ENCODE assay signal across 8 mouse cellular contexts in genomic region chr10:128779011-128779795, GRCm38 (mm10). TPM values are rescaled to one million over a fixed set of nuclear protein-coding genes. Genes with fewer than 3 reads are reported as not detected.
DNase-seq lines count a peak whose midpoint lies in the region; ATAC-seq and TF ChIP-seq lines count a peak whose summit lies in the region.

No protein-coding gene starts in this region.

- H3K9ac ChIP-seq in CH12.LX (ENCODE audit: insufficient read depth, low read depth) = no peak overlapping the region
- H3K9ac ChIP-seq in intestine, embryonic 16.5 days (ENCODE audit: low read depth, low read length) = no peak overlapping the region
- no peak overlapping the region for H3K9ac ChIP-seq in liver, postnatal 0 days (replicated peaks)

- no peaks in the 10 kb centered on the region for H3K79me2 ChIP-seq in CH12.LX (replicated peaks; ENCODE audit: control insufficient read depth, extremely low read depth, insufficient read depth, poor library complexity, severe bottlenecking)

- WGBS in intestine, embryonic 16.5 days = 25% methylated on average over 8 of the region's 8 CpGs
- 16% methylated on average over 8 of the region's 8 CpGs for WGBS in liver, postnatal 0 days (ENCODE audit: insufficient replicate concordance)
- 24% methylated on average over 8 of the region's 8 CpGs for WGBS in small intestine, adult 2 months

- TF ChIP-seq CTCF in CH12.LX (conservative IDR thresholded peaks at IDR 0.05 in 1 of 2, IDR thresholded peaks at IDR 0.05 in 1 of 2; ENCODE audit: low read depth in 2 of 2, low read length in 2 of 2) = no peak
- no peak for TF ChIP-seq CTCF in bone marrow macrophage, adult 2 months (IDR thresholded peaks at IDR 0.05; ENCODE audit: low read depth, low read length)
- no peak for TF ChIP-seq CTCF in liver, postnatal 0 days (IDR thresholded peaks at IDR 0.05; ENCODE audit: low read depth)
- no peak for TF ChIP-seq CTCF in small intestine, adult 2 months (IDR thresholded peaks at IDR 0.05; ENCODE audit: extremely low read depth, insufficient read length, insufficient replicate concordance, low read depth, low read length)

- dilution Hi-C loops in CH12.LX (cut with MboI; ENCODE audit: extremely low pct_ligation_motif_present, extremely low pct_unique_long_range_greater_than_20kb, low sequenced_read_pairs) = no loop called here

- no peak overlapping the region for H3K4me3 ChIP-seq in CH12.LX (replicated peaks in 1 of 3; ENCODE audit: low read depth in 2 of 3, low read length in 2 of 3, poor library complexity in 1 of 3)
- H3K4me3 ChIP-seq in bone marrow macrophage, adult 2 months (ENCODE audit: insufficient read depth, low read length) = no peak overlapping the region
- H3K4me3 ChIP-seq in intestine, embryonic 16.5 days (ENCODE audit: low read length) = no peak overlapping the region
- H3K4me3 ChIP-seq in liver, postnatal 0 days (ENCODE audit: low read depth, low read length) = no peak overlapping the region
- H3K4me3 ChIP-seq in small intestine, adult 2 months (ENCODE audit: low read depth, low read length) = no peak overlapping the region

- no peaks in the 10 kb centered on the region for H3K36me3 ChIP-seq in CH12.LX (replicated peaks in 1 of 2; ENCODE audit: control insufficient read depth in 1 of 2, insufficient read depth in 1 of 2, low read length in 1 of 2)
- H3K36me3 ChIP-seq in intestine, embryonic 16.5 days (ENCODE audit: control insufficient read depth, insufficient read depth, low read length) = no peaks in the 10 kb centered on the region
- H3K36me3 ChIP-seq in liver, postnatal 0 days (replicated peaks; ENCODE audit: insufficient read depth, low read length) = no peaks in the 10 kb centered on the region
- H3K36me3 ChIP-seq in small intestine, adult 2 months (ENCODE audit: control insufficient read depth, insufficient read depth, low read length) = no peaks in the 10 kb centered on the region

- TF ChIP-seq EP300 in CH12.LX (IDR thresholded peaks at IDR 0.05; ENCODE audit: low read length) = peak; percentile 50
- TF ChIP-seq EP300 in liver, postnatal 0 days (IDR thresholded peaks at IDR 0.05; ENCODE audit: low read depth) = peak; percentile 64

- no peaks in the 10 kb centered on the region for H3K27me3 ChIP-seq in CH12.LX (replicated peaks)
- H3K27me3 ChIP-seq in intestine, embryonic 16.5 days (replicated peaks; ENCODE audit: control insufficient read depth, insufficient read depth, low read length) = no peaks in the 10 kb centered on the region
- no peaks in the 10 kb centered on the region for H3K27me3 ChIP-seq in liver, postnatal 0 days (ENCODE audit: insufficient read depth, low read length)
- no peaks in the 10 kb centered on the region for H3K27me3 ChIP-seq in small intestine, adult 2 months (ENCODE audit: control insufficient read depth, insufficient read depth, low read length)

- DNase-seq in CH12.LX (ENCODE audit: extremely low read depth) = peak; percentile 76
- DNase-seq in gastrocnemius, postnatal 4 days (ENCODE audit: low spot score in 2 of 2) = peak; percentile 46 to 83
- DNase-seq in liver, postnatal 0 days = peak; percentile 74
- DNase-seq in layer of hippocampus, postnatal 10 days (ENCODE audit: low spot score in 2 of 2) = no peak
- no peak for DNase-seq in cerebellum, adult 8-10 months

- in situ Hi-C loops in CH12.LX (cut with MboI; ENCODE audit: low pct_ligation_motif_present, low pct_unique_long_range_greater_than_20kb, low sequenced_read_pairs) = no loop called here

- peaks cover 6% of the 10 kb centered on the region for H3K9me3 ChIP-seq in CH12.LX (replicated peaks; ENCODE audit: low read length)
- H3K9me3 ChIP-seq in intestine, embryonic 16.5 days (ENCODE audit: control insufficient read depth, low read length) = no peaks in the 10 kb centered on the region
- H3K9me3 ChIP-seq in liver, postnatal 0 days (ENCODE audit: low read length) = no peaks in the 10 kb centered on the region; the same call in 1 of the 2 replicates

- peak; percentile 96 for ATAC-seq in intestine, embryonic 16.5 days
- peak; percentile 93 for ATAC-seq in liver, postnatal 0 days

- H3K4me2 ChIP-seq in CH12.LX (ENCODE audit: insufficient read depth, low read depth, poor library complexity, severe bottlenecking) = no peak overlapping the region
- no peak overlapping the region; the same call in 1 of the 2 replicates for H3K4me2 ChIP-seq in intestine, embryonic 16.5 days (ENCODE audit: low read depth, low read length)
- no peak overlapping the region for H3K4me2 ChIP-seq in liver, postnatal 0 days (ENCODE audit: low read depth, low read length)

- H3K4me1 ChIP-seq in CH12.LX (ENCODE audit: control insufficient read depth in 1 of 2, insufficient read depth in 2 of 2) = peaks cover 4 to 19% of the 10 kb centered on the region in 2 experiments
- peaks cover 27% of the 10 kb centered on the region for H3K4me1 ChIP-seq in bone marrow macrophage, adult 2 months (ENCODE audit: control insufficient read depth, insufficient read depth, low read length)
- 0 out of 2 replicates have a peak, but pooled peaks cover 2% of the 10 kb centered on the region for H3K4me1 ChIP-seq in intestine, embryonic 16.5 days (ENCODE audit: control insufficient read depth, insufficient read depth, low read length)
- H3K4me1 ChIP-seq in liver, postnatal 0 days (ENCODE audit: insufficient read depth) = peaks cover 13% of the 10 kb centered on the region
- no peaks in the 10 kb centered on the region; the same call in 1 of the 2 replicates for H3K4me1 ChIP-seq in small intestine, adult 2 months (ENCODE audit: control insufficient read depth, insufficient read depth, insufficient read length, low read length)

- no peak for TF ChIP-seq POLR2A in CH12.LX (IDR thresholded peaks at IDR 0.05; ENCODE audit: low read depth, low read length)
- no peak for TF ChIP-seq POLR2A in bone marrow macrophage, adult 2 months (IDR thresholded peaks at IDR 0.05; ENCODE audit: borderline replicate concordance, low read depth, low read length)
- TF ChIP-seq POLR2A in small intestine, adult 2 months (IDR thresholded peaks at IDR 0.05; ENCODE audit: low read depth, low read length) = no peak

- TF ChIP-seq RAD21 in CH12.LX (IDR thresholded peaks at IDR 0.05; ENCODE audit: low read depth, low read length) = no peak

- no peak overlapping the region for H3K27ac ChIP-seq in CH12.LX (ENCODE audit: insufficient read depth, low read depth)
- peak overlapping the region; percentile 76 for H3K27ac ChIP-seq in bone marrow macrophage, adult 2 months (ENCODE audit: insufficient read depth, low read depth, low read length)
- peak overlapping the region; percentile 71 for H3K27ac ChIP-seq in intestine, embryonic 16.5 days (ENCODE audit: low read length)
- peak overlapping the region; percentile 93 for H3K27ac ChIP-seq in liver, postnatal 0 days (ENCODE audit: low read depth)
- H3K27ac ChIP-seq in small intestine, adult 2 months (ENCODE audit: insufficient read depth, low read depth, low read length) = peak overlapping the region; percentile 90

RNA-seq across cellular contexts. Expression of gene Mmp19, which starts 11.5 kb away (rescaled TPM):
- total RNA-seq in CH12.LX (2012; rRNA removed) = 0.76 and 1.3 TPM in 2 replicates
- 0.39 and 0.50 TPM in 2 replicates for total RNA-seq in CH12.LX (2014; rRNA removed)
- polyA plus RNA-seq in CH12.LX (2012; ENCODE audit: insufficient read length, low read depth) = 0.57 and 0.72 TPM in 2 replicates
- polyA plus RNA-seq in bone marrow macrophage, adult 2 months (2012; ENCODE audit: insufficient read depth, insufficient read length, missing spikeins) = 26.8 and 28.3 TPM in 2 replicates
- 1 to 10 TPM; 2.8 to 3.0 TPM for total RNA-seq in gastrocnemius, postnatal 4 days (2021)
- polyA plus RNA-seq in intestine, embryonic 16.5 days (2015; fragmentation: Nextera tagmentation; extraction: Ambion mirVana) = 0.66 and 0.81 TPM in 2 replicates
- 11.3 and 13.5 TPM in 2 replicates for polyA plus RNA-seq in liver, postnatal 0 days (2015; fragmentation: Nextera tagmentation; extraction: Ambion mirVana)
- 1.2 and 2.5 TPM in 2 replicates for polyA plus RNA-seq in small intestine, adult 2 months (2012; rRNA removed)
- under 1 TPM; 0.53 to 0.89 TPM for total RNA-seq in layer of hippocampus, postnatal 10 days (2021)

RNA-seq across cellular contexts. Expression of gene Dnajc14, which starts 24.7 kb away (rescaled TPM):
- total RNA-seq in CH12.LX (2012; rRNA removed) = 33.4 and 33.7 TPM in 2 replicates
- 24.8 and 25.3 TPM in 2 replicates for total RNA-seq in CH12.LX (2014; rRNA removed)
- polyA plus RNA-seq in CH12.LX (2012; ENCODE audit: insufficient read length, low read depth) = 32.6 and 32.8 TPM in 2 replicates
- 65.2 and 65.7 TPM in 2 replicates for polyA plus RNA-seq in bone marrow macrophage, adult 2 months (2012; ENCODE audit: insufficient read depth, insufficient read length, missing spikeins)
- 10 to 100 TPM; 48.6 to 50.7 TPM for total RNA-seq in gastrocnemius, postnatal 4 days (2021)
- polyA plus RNA-seq in intestine, embryonic 16.5 days (2015; fragmentation: Nextera tagmentation; extraction: Ambion mirVana) = 45.5 and 45.8 TPM in 2 replicates
- polyA plus RNA-seq in liver, postnatal 0 days (2015; fragmentation: Nextera tagmentation; extraction: Ambion mirVana) = 12.9 and 15.0 TPM in 2 replicates
- polyA plus RNA-seq in small intestine, adult 2 months (2012; rRNA removed) = 4.6 and 12.1 TPM in 2 replicates
- 10 to 100 TPM; 59.9 to 65.7 TPM for total RNA-seq in layer of hippocampus, postnatal 10 days (2021)

RNA-seq across cellular contexts. Expression of gene Tmem198b, which starts 25.0 kb away (rescaled TPM):
- total RNA-seq in CH12.LX (2012; rRNA removed) (1.2 and 2.0 TPM in 2 replicates), CH12.LX (2014; rRNA removed) (2.0 and 2.6 TPM in 2 replicates)
- 4.5 and 4.7 TPM in 2 replicates for polyA plus RNA-seq in CH12.LX (2012; ENCODE audit: insufficient read length, low read depth)
- 14.3 and 18.0 TPM in 2 replicates for polyA plus RNA-seq in bone marrow macrophage, adult 2 months (2012; ENCODE audit: insufficient read depth, insufficient read length, missing spikeins)
- 10 to 100 TPM; 17.3 to 20.2 TPM for total RNA-seq in gastrocnemius, postnatal 4 days (2021)
- polyA plus RNA-seq in intestine, embryonic 16.5 days (2015; fragmentation: Nextera tagmentation; extraction: Ambion mirVana) = 11.6 and 13.4 TPM in 2 replicates
- 2.3 and 2.5 TPM in 2 replicates for polyA plus RNA-seq in liver, postnatal 0 days (2015; fragmentation: Nextera tagmentation; extraction: Ambion mirVana)
- polyA plus RNA-seq in small intestine, adult 2 months (2012; rRNA removed) = 4.6 and 7.0 TPM in 2 replicates
- 10 to 100 TPM; 13.9 to 17.6 TPM for total RNA-seq in layer of hippocampus, postnatal 10 days (2021)

RNA-seq across cellular contexts. Expression of gene Pym1, which starts 31.5 kb away (rescaled TPM):
- total RNA-seq in CH12.LX (2012; rRNA removed) (52.8 and 63.1 TPM in 2 replicates), CH12.LX (2014; rRNA removed) (84.9 and 87.8 TPM in 2 replicates)
- polyA plus RNA-seq in CH12.LX (2012; ENCODE audit: insufficient read length, low read depth) = 75.6 and 86.6 TPM in 2 replicates
- polyA plus RNA-seq in bone marrow macrophage, adult 2 months (2012; ENCODE audit: insufficient read depth, insufficient read length, missing spikeins) = 26.1 and 33.8 TPM in 2 replicates
- total RNA-seq in gastrocnemius, postnatal 4 days (2021) = 10 to 100 TPM; 18.3 to 22.1 TPM
- polyA plus RNA-seq in intestine, embryonic 16.5 days (2015; fragmentation: Nextera tagmentation; extraction: Ambion mirVana) = 28.4 and 31.5 TPM in 2 replicates
- 14.9 and 17.8 TPM in 2 replicates for polyA plus RNA-seq in liver, postnatal 0 days (2015; fragmentation: Nextera tagmentation; extraction: Ambion mirVana)
- polyA plus RNA-seq in small intestine, adult 2 months (2012; rRNA removed) = 6.9 and 17.0 TPM in 2 replicates
- total RNA-seq in layer of hippocampus, postnatal 10 days (2021) = 10 to 100 TPM; 34.9 to 35.1 TPM

RNA-seq across cellular contexts. Expression of gene Dgka, which starts 34.5 kb away (rescaled TPM):
- total RNA-seq in CH12.LX (2012; rRNA removed) = 5.9 and 6.6 TPM in 2 replicates
- 3.4 TPM in 2 replicates for total RNA-seq in CH12.LX (2014; rRNA removed)
- 9.0 and 9.5 TPM in 2 replicates for polyA plus RNA-seq in CH12.LX (2012; ENCODE audit: insufficient read length, low read depth)
- 26.1 and 29.6 TPM in 2 replicates for polyA plus RNA-seq in bone marrow macrophage, adult 2 months (2012; ENCODE audit: insufficient read depth, insufficient read length, missing spikeins)
- total RNA-seq in gastrocnemius, postnatal 4 days (2021) = 1 to 10 TPM; 6.7 TPM
- 7.8 and 7.9 TPM in 2 replicates for polyA plus RNA-seq in intestine, embryonic 16.5 days (2015; fragmentation: Nextera tagmentation; extraction: Ambion mirVana)
- 2.5 and 2.9 TPM in 2 replicates for polyA plus RNA-seq in liver, postnatal 0 days (2015; fragmentation: Nextera tagmentation; extraction: Ambion mirVana)
- polyA plus RNA-seq in small intestine, adult 2 months (2012; rRNA removed) = 35.0 and 101 TPM in 2 replicates
- 1 to 10 TPM; 8.0 to 8.2 TPM for total RNA-seq in layer of hippocampus, postnatal 10 days (2021)

Comparison
In these comparisons a context has a peak if more than half of its experiments do, and no peak if none do; other contexts are left out.
1. DNase-seq: peak in CH12.LX (single experiment), gastrocnemius, postnatal 4 days (2 of 2) and liver, postnatal 0 days (single experiment); none in layer of hippocampus, postnatal 10 days (0 of 2) and cerebellum, adult 8-10 months (single experiment).